In genomic region chr6:32464046-32464445, GRCm38 (mm10) we compare ENCODE assay signal across 8 mouse cellular contexts.
A peak's percentile ranks its signal among the peaks of the same experiment; 100 is the strongest.
DNase-seq lines count a peak whose midpoint lies in the region; ATAC-seq and TF ChIP-seq lines count a peak whose summit lies in the region.

No protein-coding gene starts in this region.

- no peak overlapping the region for H3K27ac ChIP-seq in gastrocnemius, adult 2 months
- peak overlapping the region; percentile 6 for H3K27ac ChIP-seq in midbrain, embryonic 10.5 days (replicated peaks)
- H3K27ac ChIP-seq in midbrain, embryonic 15.5 days = no peak overlapping the region
- H3K27ac ChIP-seq in neural tube, embryonic 14.5 days (ENCODE audit: low read depth, low read length) = 0 out of 2 replicates have a peak overlapping the region, but pooled peaks have one; percentile 23

- H3K9ac ChIP-seq in midbrain, embryonic 15.5 days = no peak overlapping the region
- H3K9ac ChIP-seq in neural tube, embryonic 14.5 days (replicated peaks; ENCODE audit: low read depth, low read length) = no peak overlapping the region

- H3K4me3 ChIP-seq in gastrocnemius, adult 2 months = no peak overlapping the region
- no peak overlapping the region for H3K4me3 ChIP-seq in midbrain, embryonic 10.5 days
- no peak overlapping the region for H3K4me3 ChIP-seq in midbrain, embryonic 15.5 days
- no peak overlapping the region for H3K4me3 ChIP-seq in neural tube, embryonic 14.5 days (ENCODE audit: low read depth, low read length)

- no peak; the same call in 1 of the 2 replicates for ATAC-seq in midbrain, embryonic 15.5 days (replicated peaks)
- peak; percentile 71 for ATAC-seq in neural tube, embryonic 14.5 days (ENCODE audit: low read depth)

- 64% methylated on average over 4 of the region's 4 CpGs for WGBS in midbrain, embryonic 10.5 days
- 32% methylated on average over 4 of the region's 4 CpGs for WGBS in midbrain, embryonic 15.5 days
- 32% methylated on average over 4 of the region's 4 CpGs for WGBS in neural tube, embryonic 14.5 days

- peaks cover 9% of the 10 kb centered on the region for H3K4me1 ChIP-seq in midbrain, embryonic 10.5 days
- peaks cover 12% of the 10 kb centered on the region; the same call in 1 of the 2 replicates for H3K4me1 ChIP-seq in midbrain, embryonic 15.5 days
- H3K4me1 ChIP-seq in neural tube, embryonic 14.5 days (ENCODE audit: control insufficient read depth, insufficient read depth, low read length) = peaks cover 10% of the 10 kb centered on the region; the same call in 1 of the 2 replicates

- no peak overlapping the region for H3K4me2 ChIP-seq in midbrain, embryonic 15.5 days
- H3K4me2 ChIP-seq in neural tube, embryonic 14.5 days (ENCODE audit: low read depth, low read length) = no peak overlapping the region

- peak; percentile 25 for DNase-seq in gastrocnemius, adult 2 months
- no peak for DNase-seq in gastrocnemius, adult 18-20 months (ENCODE audit: low spot score)
- DNase-seq in midbrain, embryonic 10.5 days (ENCODE audit: low spot score) = no peak
- peak; percentile 22 to 55 for DNase-seq in heart, postnatal 14 days
- no peak for DNase-seq in cerebellum, adult 9-11 months
- no peak for DNase-seq in thymus, adult 18-20 months

- H3K27me3 ChIP-seq in midbrain, embryonic 10.5 days (ENCODE audit: low read depth, poor library complexity, severe bottlenecking) = no peaks in the 10 kb centered on the region
- H3K27me3 ChIP-seq in midbrain, embryonic 15.5 days (replicated peaks) = no peaks in the 10 kb centered on the region
- H3K27me3 ChIP-seq in neural tube, embryonic 14.5 days (ENCODE audit: control insufficient read depth, insufficient read depth, low read length) = no peaks in the 10 kb centered on the region

- no peaks in the 10 kb centered on the region for H3K9me3 ChIP-seq in midbrain, embryonic 10.5 days (replicated peaks)
- H3K9me3 ChIP-seq in midbrain, embryonic 15.5 days = no peaks in the 10 kb centered on the region
- no peaks in the 10 kb centered on the region for H3K9me3 ChIP-seq in neural tube, embryonic 14.5 days (ENCODE audit: control insufficient read depth, low read length)

- H3K36me3 ChIP-seq in midbrain, embryonic 10.5 days = no peaks in the 10 kb centered on the region
- H3K36me3 ChIP-seq in midbrain, embryonic 15.5 days (replicated peaks) = no peaks in the 10 kb centered on the region
- no peaks in the 10 kb centered on the region for H3K36me3 ChIP-seq in neural tube, embryonic 14.5 days (ENCODE audit: control insufficient read depth, insufficient read depth, low read length)

- intact Hi-C loops in gastrocnemius, adult 2 months (cut with DNase I) = no loop called here
- intact Hi-C loops in heart, postnatal 14 days (cut with DNase I) = loop anchor here (5.0 kb wide), 1 partner anchor 67 kb away; no protein-coding TSS in a partner anchor

- no peak for TF ChIP-seq CTCF in gastrocnemius, adult 2 months (IDR thresholded peaks at IDR 0.05)

Comparison
In these comparisons a context has a peak if more than half of its experiments do, and no peak if none do; other contexts are left out.
1. DNase-seq: peak in gastrocnemius, adult 2 months (single experiment) and heart, postnatal 14 days (2 of 2); none in gastrocnemius, adult 18-20 months (single experiment), midbrain, embryonic 10.5 days (single experiment), cerebellum, adult 9-11 months (single experiment) and thymus, adult 18-20 months (0 of 2).
2. H3K27ac ChIP-seq: peak in midbrain, embryonic 10.5 days (single experiment) and neural tube, embryonic 14.5 days (single experiment); none in gastrocnemius, adult 2 months (single experiment) and midbrain, embryonic 15.5 days (single experiment).